Mouse (Mus musculus) kidney, postnatal 0 days (tissue): ENCODE measurements at regions not wholly inside any gene's neighbourhood (a gene's known extent, or its start where the extent isn't known, plus 50 kb on each side); places are given as distances from the start of the nearest gene placed in this dataset.
A peak's percentile ranks its signal among the peaks of the same experiment; 100 is the strongest.

Experiments used
- ATAC-seq: fragments of 200-750 bp; cut with Nextera tagmentation; replicated peaks from 2 replicates; pipeline ENCODE4 v1.8.0; 2017; ENCODE audit warnings: low read depth, moderate number of reproducible peaks, moderate TSS enrichment, moderate library complexity; ENCODE audit not compliant: low FRiP score
- DNase-seq: peaks from one replicate; pipeline ENCODE4 v3.0.0-alpha.2; 2016; ENCODE audit warnings: low spot score
- H3K27ac ChIP-seq: fragments of 300-500 bp; sonication (generic); 2 replicates; pipeline ENCODE4 v1.5.1; 2014; ENCODE audit warnings: mild to moderate bottlenecking
- H3K27me3 ChIP-seq: fragments of 300-500 bp; sonication (generic); 2 replicates; pipeline ENCODE4 v1.6.1; 2014; ENCODE audit warnings: low read length, mixed read lengths; ENCODE audit not compliant: insufficient read depth
- H3K36me3 ChIP-seq: fragments of 300-500 bp; sonication (generic); 2 replicates; pipeline ENCODE4 v1.6.1; 2014; ENCODE audit warnings: low read length, mixed read lengths; ENCODE audit not compliant: insufficient read depth
- H3K4me1 ChIP-seq: fragments of 300-500 bp; sonication (generic); replicated peaks from 2 replicates; pipeline ENCODE4 v1.6.1; 2014; ENCODE audit warnings: antibody characterized with exemption, low read length, mixed read lengths; ENCODE audit not compliant: insufficient read depth
- H3K4me2 ChIP-seq: fragments of 300-500 bp; sonication (generic); 2 replicates; pipeline ENCODE4 v1.6.1; 2014; ENCODE audit warnings: mild to moderate bottlenecking, low read length, moderate library complexity, mixed read lengths
- H3K4me3 ChIP-seq: fragments of 300-500 bp; sonication (generic); replicated peaks from 2 replicates; pipeline ENCODE4 v1.5.1; 2014; ENCODE audit warnings: low read depth, low read length
- H3K9ac ChIP-seq: fragments of 300-500 bp; sonication (generic); 2 replicates; pipeline ENCODE4 v1.6.1; 2014; ENCODE audit warnings: low read depth, low read length
- H3K9me3 ChIP-seq: fragments of 300-500 bp; sonication (generic); replicated peaks from 2 replicates; pipeline ENCODE4 v1.6.1; 2016; ENCODE audit warnings: low read length, inconsistent platforms, mixed read lengths
- CTCF ChIP-seq: IDR thresholded peaks from 2 replicates; pipeline ENCODE4 v1.5.1; 2016; ENCODE audit warnings: antibody characterized with exemption, low read depth, mild to moderate bottlenecking, moderate library complexity
- WGBS: fragments of 180-500 bp; shearing (Covaris S2); extraction: QIAGEN DNeasy Blood & Tissue Kit; methylation state at CpG from one replicate; pipeline ENCODE4 v1.1.7; 2014; 5-methylcytosine and 5-hydroxymethylcytosine counted together

- no peak for TF ChIP-seq CTCF
- no peak overlapping the region for H3K4me2 ChIP-seq
- no peak for DNase-seq
- no peaks in the 10 kb centered on the region for H3K9me3 ChIP-seq
- 84% methylated on average over 4 of the region's 4 CpGs for WGBS
- no peak for ATAC-seq
- H3K9ac ChIP-seq: no peak overlapping the region
- no peaks in the 10 kb centered on the region for H3K4me1 ChIP-seq
- no peaks in the 10 kb centered on the region for H3K27me3 ChIP-seq
- H3K27ac ChIP-seq: no peak overlapping the region
- H3K36me3 ChIP-seq: no peaks in the 10 kb centered on the region
- H3K4me3 ChIP-seq: no peak overlapping the region
Observed at GRCm38 (mm10) chr13:52741371-52741770, 158.4 kb downstream of the Syk start.

- H3K9ac ChIP-seq: no peak overlapping the region
- no peaks in the 10 kb centered on the region for H3K27me3 ChIP-seq
- ATAC-seq: no peak
- H3K9me3 ChIP-seq: no peaks in the 10 kb centered on the region
- DNase-seq: no peak
- H3K36me3 ChIP-seq: no peaks in the 10 kb centered on the region
- WGBS: 63% methylated on average over 10 of the region's 10 CpGs
- no peak overlapping the region for H3K27ac ChIP-seq
- no peak overlapping the region for H3K4me3 ChIP-seq
- no peaks in the 10 kb centered on the region for H3K4me1 ChIP-seq
- no peak for TF ChIP-seq CTCF
- H3K4me2 ChIP-seq: no peak overlapping the region
Observed at GRCm38 (mm10) chr13:52756005-52756404, 173.0 kb downstream of the Syk start.

GRCm38 (mm10) chr13:52765508-52766181, 163.8 kb downstream of the Auh start:
- H3K4me1 ChIP-seq: no peaks in the 10 kb centered on the region
- H3K36me3 ChIP-seq: no peaks in the 10 kb centered on the region
- H3K4me3 ChIP-seq: no peak overlapping the region
- no peak overlapping the region for H3K9ac ChIP-seq
- peak; percentile 65 for DNase-seq
- no peak for TF ChIP-seq CTCF
- no peaks in the 10 kb centered on the region for H3K9me3 ChIP-seq
- H3K4me2 ChIP-seq: no peak overlapping the region
- ATAC-seq: no peak
- H3K27ac ChIP-seq: 0 out of 2 replicates have a peak overlapping the region, but pooled peaks have one; percentile 1
- H3K27me3 ChIP-seq: no peaks in the 10 kb centered on the region
- 24% methylated on average over 13 of the region's 13 CpGs for WGBS

GRCm38 (mm10) chr13:52766236-52766635, 163.2 kb downstream of the Auh start:
- Histone ChIP-seq H3K9me3 (no peaks in the 10 kb centered on the region), H3K36me3 (no peaks in the 10 kb centered on the region), H3K4me1 (no peaks in the 10 kb centered on the region), H3K4me2 (no peak overlapping the region), H3K27me3 (no peaks in the 10 kb centered on the region), H3K4me3 (no peak overlapping the region), H3K27ac (0 out of 2 replicates have a peak overlapping the region, but pooled peaks have one; percentile 1), H3K9ac (no peak overlapping the region)
- ATAC-seq (no peak), DNase-seq (no peak)
- WGBS: 72% methylated on average over 2 of the region's 2 CpGs
- no peak for TF ChIP-seq CTCF

- H3K9ac ChIP-seq: no peak overlapping the region
- H3K27ac ChIP-seq: no peak overlapping the region
- DNase-seq (no peak), ATAC-seq (no peak)
- 73% methylated on average over 8 of the region's 8 CpGs for WGBS
- H3K9me3 ChIP-seq: no peaks in the 10 kb centered on the region
- no peak for TF ChIP-seq CTCF
- no peak overlapping the region for H3K4me3 ChIP-seq
- H3K36me3 ChIP-seq: no peaks in the 10 kb centered on the region
- no peaks in the 10 kb centered on the region for H3K4me1 ChIP-seq
- no peak overlapping the region for H3K4me2 ChIP-seq
- H3K27me3 ChIP-seq: no peaks in the 10 kb centered on the region
Observed at GRCm38 (mm10) chr13:52769956-52770355, 159.5 kb downstream of the Auh start.

DNA sequence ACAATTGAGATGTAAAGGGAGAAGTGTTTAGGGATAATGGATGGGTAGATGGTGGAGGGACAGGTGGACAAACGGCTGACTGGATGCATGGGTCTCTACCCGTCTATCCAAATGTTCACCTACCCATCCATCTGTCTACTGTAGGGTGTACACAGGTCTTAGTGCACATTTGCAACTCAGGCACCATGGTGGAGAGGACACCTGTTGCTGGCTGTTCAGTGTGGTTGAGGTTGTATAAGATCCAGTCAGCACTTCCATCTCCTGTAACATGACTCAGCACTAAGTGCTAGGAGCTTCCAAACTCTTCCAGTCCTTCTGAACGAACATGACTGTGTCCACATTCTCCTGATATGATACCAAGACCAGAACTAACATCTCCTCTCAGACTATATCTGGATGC, 158.0 kb downstream of the Auh start:
- Histone ChIP-seq H3K4me2 (no peak overlapping the region), H3K9me3 (no peaks in the 10 kb centered on the region), H3K27ac (no peak overlapping the region), H3K27me3 (no peaks in the 10 kb centered on the region), H3K9ac (no peak overlapping the region), H3K4me1 (no peaks in the 10 kb centered on the region), H3K4me3 (no peak overlapping the region), H3K36me3 (no peaks in the 10 kb centered on the region)
- DNase-seq (no peak), ATAC-seq (no peak)
- 85% methylated on average over 3 of the region's 3 CpGs for whole genome bisulfite sequencing
- no peak for TF ChIP-seq CTCF

DNA sequence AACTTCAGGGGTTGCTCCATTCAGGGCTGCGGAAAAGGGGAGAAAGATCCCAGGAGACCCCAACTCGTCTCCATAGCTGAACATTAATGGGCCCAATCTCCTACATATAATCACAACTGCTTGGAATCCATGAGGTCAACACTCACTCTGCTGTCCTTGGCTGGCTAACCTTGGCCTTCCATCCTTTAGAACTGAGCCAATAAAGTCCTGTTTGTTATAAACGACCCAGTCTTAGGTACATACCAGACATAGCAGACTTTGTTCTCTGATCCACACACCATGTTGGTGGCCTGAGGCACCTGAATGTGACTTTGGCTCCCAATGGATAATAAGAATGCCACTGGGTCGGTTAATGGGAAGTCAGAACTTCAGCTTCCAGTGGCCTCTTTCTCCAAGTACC, 157.4 kb downstream of the Auh start:
- ATAC-seq: no peak
- Histone ChIP-seq H3K27me3 (no peaks in the 10 kb centered on the region), H3K4me3 (no peak overlapping the region), H3K9ac (no peak overlapping the region), H3K27ac (no peak overlapping the region), H3K36me3 (no peaks in the 10 kb centered on the region), H3K9me3 (no peaks in the 10 kb centered on the region), H3K4me2 (no peak overlapping the region), H3K4me1 (no peaks in the 10 kb centered on the region)
- 77% methylated on average over 4 of the region's 4 CpGs for WGBS
- no peak for TF ChIP-seq CTCF
- no peak for DNase-seq
